Mouse (Mus musculus): ENCODE measurements around the gene Carns1. TPM values are rescaled to one million over a fixed set of nuclear protein-coding genes. Genes with fewer than 3 reads are reported as not detected.

The Carns1 gene
- total and polyA plus RNA-seq, 3 experiments: 0.63 to 0.81 TPM; not detected in 1

DNA sequence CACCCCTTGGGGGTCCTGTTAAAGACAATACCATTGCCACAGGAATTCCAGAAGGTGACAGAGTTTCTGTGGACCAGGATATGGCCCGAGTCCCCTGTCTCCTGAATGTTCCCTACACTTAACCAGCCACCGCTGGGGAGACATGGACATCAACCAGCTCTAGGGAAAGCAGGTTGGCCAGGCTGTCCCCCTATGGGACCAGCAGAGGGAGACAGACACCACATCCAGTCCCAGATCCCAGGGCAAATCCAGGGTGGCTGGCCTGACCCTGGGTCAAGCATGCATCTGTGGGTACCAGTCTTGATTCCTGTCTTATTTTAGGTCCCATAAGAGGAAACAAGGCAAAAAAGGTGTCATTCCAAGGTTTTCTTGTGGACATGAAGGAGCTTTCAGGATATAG, 31.7 kb upstream of the Carns1 start:
- peak; percentile 96 for TF ChIP-seq RAD21 (IDR thresholded peaks at IDR 0.05; ENCODE audit: low read depth, low read length)
- peak; percentile 94 for TF ChIP-seq SMC3 (IDR thresholded peaks at IDR 0.05; ENCODE audit: low read depth, low read length)
- TF ChIP-seq HCFC1 (IDR thresholded peaks at IDR 0.05; ENCODE audit: low read depth, low read length): 0 out of 2 replicates have a peak, but pooled peaks have one; percentile 22
- no peak for TF ChIP-seq MYC (IDR thresholded peaks at IDR 0.05; ENCODE audit: low read depth, low read length)
- peak; percentile 94 for TF ChIP-seq ZC3H11A (IDR thresholded peaks at IDR 0.05; ENCODE audit: low read depth, low read length)
- TF ChIP-seq MXI1 (IDR thresholded peaks at IDR 0.05; ENCODE audit: low read depth, low read length): 0 out of 2 replicates have a peak, but pooled peaks have one; percentile 21
- peak; percentile 47; the same call in 1 of the 2 replicates for TF ChIP-seq SIN3A (IDR thresholded peaks at IDR 0.05; ENCODE audit: low read length)
- TF ChIP-seq BHLHE40 (IDR thresholded peaks at IDR 0.05; ENCODE audit: borderline replicate concordance, low read depth, low read length): 0 out of 2 replicates have a peak, but pooled peaks have one; percentile 11
- TF ChIP-seq CTCF (IDR thresholded peaks at IDR 0.05 in 2 of 3, conservative IDR thresholded peaks at IDR 0.05 in 1 of 3; ENCODE audit: control insufficient read depth in 1 of 3, insufficient read depth in 1 of 3, low read depth in 2 of 3, low read length in 3 of 3, poor library complexity in 1 of 3, severe bottlenecking in 1 of 3): peak; percentile 93 to 97 (median 95)
- TF ChIP-seq USF2 (IDR thresholded peaks at IDR 0.05; ENCODE audit: borderline replicate concordance in 1 of 2, insufficient read depth in 1 of 2, low read depth in 1 of 2, low read length in 2 of 2): no peak
- no peak for TF ChIP-seq MAFK (IDR thresholded peaks at IDR 0.05; ENCODE audit: borderline replicate concordance, low read depth, low read length)
- no peak overlapping the region for H3K4me3 ChIP-seq (ENCODE audit: control insufficient read depth in 1 of 2, insufficient read depth in 1 of 2, low read depth in 2 of 2, low read length in 2 of 2)
- H3K36me3 ChIP-seq (ENCODE audit: control insufficient read depth in 1 of 2, insufficient read depth in 2 of 2, low read length in 2 of 2): peaks cover 0 to 21% of the 10 kb centered on the region in 2 experiments; a peak in 2 of 4 replicates
- H3K27me3 ChIP-seq (ENCODE audit: control insufficient read depth in 1 of 2, insufficient read depth in 2 of 2, low read length in 2 of 2): peaks cover 0 to 2% of the 10 kb centered on the region in 2 experiments; a peak in 1 of 4 replicates
- H3K79me2 ChIP-seq (ENCODE audit: control insufficient read depth, insufficient read depth, low read length, poor library complexity): no peaks in the 10 kb centered on the region; the same call in 1 of the 2 replicates
- no peak overlapping the region for H3K27ac ChIP-seq (ENCODE audit: control insufficient read depth, low read depth, low read length)
- H3K4me1 ChIP-seq (ENCODE audit: control insufficient read depth in 1 of 2, insufficient read depth in 2 of 2, low read length in 2 of 2): peaks cover 7 to 29% of the 10 kb centered on the region in 2 experiments
- H3K9me3 ChIP-seq (replicated peaks; ENCODE audit: insufficient read depth, low read length): no peaks in the 10 kb centered on the region
- H3K9ac ChIP-seq (ENCODE audit: control insufficient read depth, low read depth, low read length, poor library complexity, severe bottlenecking): no peak overlapping the region
- peak; percentile 73 for DNase-seq (ENCODE audit: low read depth, low spot score)

- Histone ChIP-seq H3K27ac (ENCODE audit: control insufficient read depth, low read depth, low read length) (no peak overlapping the region), H3K9me3 (replicated peaks; ENCODE audit: insufficient read depth, low read length) (no peaks in the 10 kb centered on the region), H3K4me1 (ENCODE audit: control insufficient read depth in 1 of 2, insufficient read depth in 2 of 2, low read length in 2 of 2) (peaks cover 9 to 41% of the 10 kb centered on the region in 2 experiments), H3K36me3 (ENCODE audit: control insufficient read depth in 1 of 2, insufficient read depth in 2 of 2, low read length in 2 of 2) (peaks cover 0 to 28% of the 10 kb centered on the region in 2 experiments; a peak in 2 of 4 replicates), H3K27me3 (ENCODE audit: control insufficient read depth in 1 of 2, insufficient read depth in 2 of 2, low read length in 2 of 2) (no peaks in the 10 kb centered on the region), H3K4me3 (ENCODE audit: control insufficient read depth in 1 of 2, insufficient read depth in 1 of 2, low read depth in 2 of 2, low read length in 2 of 2) (no peak overlapping the region), H3K79me2 (ENCODE audit: control insufficient read depth, insufficient read depth, low read length, poor library complexity) (peaks cover 16% of the 10 kb centered on the region), H3K9ac (ENCODE audit: control insufficient read depth, low read depth, low read length, poor library complexity, severe bottlenecking) (no peak overlapping the region)
- DNase-seq (ENCODE audit: low read depth, low spot score): no peak
- TF ChIP-seq TAL1 (IDR thresholded peaks at IDR 0.05; ENCODE audit: low read length) (no peak), MEF2A (IDR thresholded peaks at IDR 0.05; ENCODE audit: extremely low read depth, insufficient replicate concordance, low read depth, low read length, poor library complexity, severe bottlenecking) (no peak), MXI1 (IDR thresholded peaks at IDR 0.05; ENCODE audit: low read depth, low read length) (no peak), MYB (IDR thresholded peaks at IDR 0.05; ENCODE audit: low read depth, low read length) (no peak), JUND (IDR thresholded peaks at IDR 0.05; ENCODE audit: low read depth, low read length) (no peak), MAX (IDR thresholded peaks at IDR 0.05; ENCODE audit: low read length) (no peak), GATA1 (IDR thresholded peaks at IDR 0.05; ENCODE audit: low read depth, low read length) (no peak)
These were observed 29.6 kb upstream of the Carns1 start for GRCm38 (mm10) chr19:4204889-4205288.

Measured in MEL (cell line).